ENCODE assay signal across 12 mouse cellular contexts in genomic region chr2:173292551-173292950, GRCm38 (mm10).
"Had no signal": no experiment of that assay in that cellular context is flagged by ENCODE, and none has a peak within 500 bp of the region (broad histone marks: within the 10 kb centered on the region; RNA-seq: fewer than 3 reads in every experiment).

No protein-coding gene starts in this region.

- H3K4me2 ChIP-seq: liver, embryonic 13.5 days; midbrain, embryonic 13.5 days had no signal

- H3K36me3 ChIP-seq: liver, embryonic 13.5 days; midbrain, embryonic 10.5 days; midbrain, embryonic 13.5 days had no signal

- ATAC-seq: intestine, postnatal 0 days; midbrain, embryonic 13.5 days; midbrain, embryonic 16.5 days had no signal

- H3K4me1 ChIP-seq: liver, embryonic 13.5 days; midbrain, embryonic 13.5 days had no signal

- DNase-seq: kidney, adult 2 months; kidney, postnatal 25 days; liver, embryonic 13.5 days; lung, adult 2 months; lung, postnatal 14 days; lung, postnatal 4 days; thymus, postnatal 25 days had no signal

- H3K4me3 ChIP-seq: liver, embryonic 13.5 days; midbrain, embryonic 10.5 days; midbrain, embryonic 13.5 days had no signal

- H3K9ac ChIP-seq: liver, embryonic 13.5 days; midbrain, embryonic 13.5 days had no signal

- H3K9me3 ChIP-seq: liver, embryonic 13.5 days; midbrain, embryonic 10.5 days; midbrain, embryonic 13.5 days had no signal

- H3K27ac ChIP-seq: kidney, postnatal 0 days; liver, embryonic 13.5 days; midbrain, embryonic 10.5 days; midbrain, embryonic 13.5 days had no signal

- H3K27me3 ChIP-seq: liver, embryonic 13.5 days; midbrain, embryonic 13.5 days had no signal
